Mouse (Mus musculus): ENCODE results near the gene Ephx4.

- TF ChIP-seq CTCF (IDR thresholded peaks at IDR 0.05; ENCODE audit: borderline replicate concordance, insufficient read depth, low read length) (no peak), POLR2A (IDR thresholded peaks at IDR 0.05; ENCODE audit: low read depth, low read length) (no peak)
These were observed 68.2 kb downstream of the Ephx4 start for GRCm38 (mm10) chr5:107470600-107471329.
